ENCODE assay signal across 1 mouse cellular context in genomic region chr4:43493846-43494240, GRCm38 (mm10).
TF ChIP-seq lines count a peak whose summit lies in the region.

No protein-coding gene starts in this region.

TF ChIP-seq in MEL, 35 proteins besides CTCF, POLR2A, EP300 and RAD21 (continued from another document):
- TF ChIP-seq NELFE (IDR thresholded peaks at IDR 0.05; ENCODE audit: low read depth, low read length) (no peak), NRF1 (IDR thresholded peaks at IDR 0.05; ENCODE audit: insufficient read depth, low read depth, low read length, poor library complexity, severe bottlenecking) (no peak), GATA1 (IDR thresholded peaks at IDR 0.05; ENCODE audit: low read depth, low read length) (no peak), POLR2AphosphoS2 (IDR thresholded peaks at IDR 0.05; ENCODE audit: low read length) (no peak), MAFK (IDR thresholded peaks at IDR 0.05; ENCODE audit: borderline replicate concordance, low read depth, low read length) (no peak), TCF12 (IDR thresholded peaks at IDR 0.05; ENCODE audit: low read depth, low read length) (0 out of 2 replicates have a peak, but pooled peaks have one; percentile 6), USF1 (IDR thresholded peaks at IDR 0.05; ENCODE audit: low read depth, low read length) (no peak), MAX (IDR thresholded peaks at IDR 0.05; ENCODE audit: low read length) (peak; percentile 24; the same call in 1 of the 2 replicates), ZC3H11A (IDR thresholded peaks at IDR 0.05; ENCODE audit: low read depth, low read length) (no peak), ZNF384 (IDR thresholded peaks at IDR 0.05; ENCODE audit: low read depth, low read length) (0 out of 2 replicates have a peak, but pooled peaks have one; percentile 20), ZMIZ1 (IDR thresholded peaks at IDR 0.05; ENCODE audit: low read depth, low read length) (no peak), SIN3A (IDR thresholded peaks at IDR 0.05; ENCODE audit: low read length) (no peak), MYB (IDR thresholded peaks at IDR 0.05; ENCODE audit: low read depth, low read length) (no peak), MXI1 (IDR thresholded peaks at IDR 0.05; ENCODE audit: low read depth, low read length) (peak; percentile 32), MEF2A (IDR thresholded peaks at IDR 0.05; ENCODE audit: extremely low read depth, insufficient replicate concordance, low read depth, low read length, poor library complexity, severe bottlenecking) (no peak), MAZ (IDR thresholded peaks at IDR 0.05; ENCODE audit: low read depth, low read length) (no peak), KAT2A (conservative IDR thresholded peaks at IDR 0.05; ENCODE audit: low read depth, low read length) (no peak), TBP (IDR thresholded peaks at IDR 0.05; ENCODE audit: low read depth, low read length) (peak; percentile 49; the same call in 1 of the 2 replicates), MYC (IDR thresholded peaks at IDR 0.05; ENCODE audit: low read depth, low read length) (0 out of 2 replicates have a peak, but pooled peaks have one; percentile 35), ZKSCAN1 (IDR thresholded peaks at IDR 0.05; ENCODE audit: low read depth, low read length) (no peak), HCFC1 (IDR thresholded peaks at IDR 0.05; ENCODE audit: low read depth, low read length) (no peak; the same call in 1 of the 2 replicates), BHLHE40 (IDR thresholded peaks at IDR 0.05; ENCODE audit: borderline replicate concordance, low read depth, low read length) (no peak), E2F4 (IDR thresholded peaks at IDR 0.05; ENCODE audit: borderline replicate concordance, low read depth, low read length) (no peak), USF2 (IDR thresholded peaks at IDR 0.05; ENCODE audit: borderline replicate concordance in 1 of 2, insufficient read depth in 1 of 2, low read depth in 1 of 2, low read length in 2 of 2) (no peak), ETS1 (IDR thresholded peaks at IDR 0.05; ENCODE audit: low read depth, low read length) (no peak), UBTF (IDR thresholded peaks at IDR 0.05; ENCODE audit: borderline replicate concordance, insufficient read depth, low read depth, low read length) (no peak), TAL1 (IDR thresholded peaks at IDR 0.05; ENCODE audit: low read length) (no peak), RCOR1 (IDR thresholded peaks at IDR 0.05; ENCODE audit: low read depth, low read length) (no peak), JUND (IDR thresholded peaks at IDR 0.05; ENCODE audit: low read depth, low read length) (no peak), CHD2 (IDR thresholded peaks at IDR 0.05; ENCODE audit: low read length) (no peak), GABPA (IDR thresholded peaks at IDR 0.05; ENCODE audit: low read depth, low read length) (no peak), CHD1 (IDR thresholded peaks at IDR 0.05; ENCODE audit: low read depth, low read length) (peak; percentile 36; the same call in 1 of the 2 replicates), SMC3 (IDR thresholded peaks at IDR 0.05; ENCODE audit: low read depth, low read length) (no peak)
